Mouse (Mus musculus) liver, embryonic 12.5 days (tissue): ENCODE data around the gene Stambpl1. TPM values are rescaled to one million over a fixed set of nuclear protein-coding genes. Genes with fewer than 3 reads are reported as not detected.

Experiments
- ATAC-seq: fragments of 200-750 bp; cut with Nextera tagmentation; 2 replicates; pipeline ENCODE4 v1.8.0; 2017; ENCODE audit warnings: moderate number of reproducible peaks, mild to moderate bottlenecking, moderate library complexity
- H3K27ac ChIP-seq: fragments of 300-500 bp; sonication (generic); 2 replicates; pipeline ENCODE4 v1.5.1; 2016; ENCODE audit warnings: mild to moderate bottlenecking
- H3K27me3 ChIP-seq: fragments of 300-500 bp; sonication (generic); replicated peaks from 2 replicates; pipeline ENCODE4 v1.6.1; 2016; ENCODE audit warnings: mild to moderate bottlenecking, moderate library complexity
- H3K36me3 ChIP-seq: fragments of 300-500 bp; sonication (generic); 2 replicates; pipeline ENCODE4 v1.6.1; 2016; ENCODE audit warnings: mild to moderate bottlenecking, moderate library complexity
- H3K4me1 ChIP-seq: fragments of 300-500 bp; sonication (generic); 2 replicates; pipeline ENCODE4 v1.6.1; 2016
- H3K4me2 ChIP-seq: fragments of 300-500 bp; sonication (generic); 2 replicates; pipeline ENCODE4 v1.6.1; 2016; ENCODE audit warnings: mild to moderate bottlenecking, moderate library complexity
- H3K4me3 ChIP-seq: fragments of 300-500 bp; sonication (generic); 2 replicates; pipeline ENCODE4 v1.5.1; 2016; ENCODE audit warnings: mild to moderate bottlenecking, moderate library complexity
- H3K9ac ChIP-seq: fragments of 300-500 bp; sonication (generic); 2 replicates; pipeline ENCODE4 v1.6.1; 2016; ENCODE audit warnings: mild to moderate bottlenecking, moderate library complexity
- H3K9me3 ChIP-seq: fragments of 300-500 bp; sonication (generic); replicated peaks from 2 replicates; pipeline ENCODE4 v1.6.1; 2016; ENCODE audit warnings: mild to moderate bottlenecking, moderate library complexity
- WGBS: fragments of 180-500 bp; shearing (Covaris S2); methylation state at CpG from one replicate; pipeline ENCODE4 v1.1.7; 2016; ENCODE audit not compliant: insufficient replicate concordance; 5-methylcytosine and 5-hydroxymethylcytosine counted together
- polyA plus RNA-seq: library from polyadenylated mRNA; unstranded; fragments of >200 nt; fragmentation: Nextera tagmentation; extraction: Ambion mirVana; gene quantifications from 2 replicates; pipeline ENCODE4 v1.2.1, GENCODE M21; 2016

The Stambpl1 gene
- 2.3 and 3.0 TPM in 2 replicates for polyA plus RNA-seq

GRCm38 (mm10) chr19:34192008-34192963 lies at the start of gene Stambpl1:
Gene Stambpl1, plus strand, starts transcription at chr19:34192229.
- Histone ChIP-seq H3K36me3 (no peaks in the 10 kb centered on the region), H3K9ac (peak within 1 kb of the TSS; percentile 57), H3K27ac (0 out of 2 replicates have a peak within 1 kb of the TSS, but pooled peaks have one; percentile 40), H3K4me2 (peak within 1 kb of the TSS; percentile 94), H3K27me3 (peaks cover 6% of the 10 kb centered on the region), H3K9me3 (no peaks in the 10 kb centered on the region), H3K4me1 (peaks cover 19% of the 10 kb centered on the region; the same call in 1 of the 2 replicates), H3K4me3 (peak within 1 kb of the TSS; percentile 65)
- WGBS = under 1% methylated on average over 62 of the region's 62 CpGs
- ATAC-seq = peak; percentile 77

- no peak for ATAC-seq
These were observed 43.6 kb upstream of the Stambpl1 start for GRCm38 (mm10) chr19:34148421-34148820.

GRCm38 (mm10) chr19:34151909-34152308 lies 40.1 kb upstream of the Stambpl1 start:
- no peaks in the 10 kb centered on the region for H3K4me1 ChIP-seq
- H3K4me3 ChIP-seq = no peak overlapping the region
- ATAC-seq = no peak
- no peaks in the 10 kb centered on the region for H3K9me3 ChIP-seq
- no peak overlapping the region for H3K9ac ChIP-seq
- H3K27me3 ChIP-seq = no peaks in the 10 kb centered on the region
- 63% methylated on average over 1 of the region's 1 CpGs for WGBS
- H3K4me2 ChIP-seq = no peak overlapping the region
- no peaks in the 10 kb centered on the region for H3K36me3 ChIP-seq
- no peak overlapping the region for H3K27ac ChIP-seq

More at GRCm38 (mm10) chr19:34148421-34148820, 43.6 kb upstream of the Stambpl1 start:
- Histone ChIP-seq H3K36me3 (no peaks in the 10 kb centered on the region), H3K27me3 (no peaks in the 10 kb centered on the region), H3K4me3 (no peak overlapping the region), H3K9me3 (no peaks in the 10 kb centered on the region), H3K27ac (no peak overlapping the region), H3K4me2 (no peak overlapping the region), H3K9ac (no peak overlapping the region), H3K4me1 (no peaks in the 10 kb centered on the region)
- 40% methylated on average over 4 of the region's 4 CpGs for WGBS

GRCm38 (mm10) chr19:34153263-34154144 lies 38.5 kb upstream of the Stambpl1 start:
- Histone ChIP-seq H3K36me3 (no peaks in the 10 kb centered on the region), H3K4me3 (no peak overlapping the region), H3K4me1 (no peaks in the 10 kb centered on the region), H3K9ac (no peak overlapping the region), H3K27ac (no peak overlapping the region), H3K4me2 (no peak overlapping the region), H3K27me3 (no peaks in the 10 kb centered on the region), H3K9me3 (no peaks in the 10 kb centered on the region)
- ATAC-seq = no peak
- 67% methylated on average over 6 of the region's 6 CpGs for WGBS

GRCm38 (mm10) chr19:34162693-34163092 lies 29.3 kb upstream of the Stambpl1 start:
- Histone ChIP-seq H3K36me3 (no peaks in the 10 kb centered on the region), H3K9me3 (no peaks in the 10 kb centered on the region), H3K4me3 (no peak overlapping the region), H3K4me2 (no peak overlapping the region), H3K9ac (no peak overlapping the region), H3K27ac (no peak overlapping the region), H3K27me3 (no peaks in the 10 kb centered on the region), H3K4me1 (no peaks in the 10 kb centered on the region)
- WGBS = 60% methylated on average over 5 of the region's 5 CpGs
- ATAC-seq = no peak

- Histone ChIP-seq H3K9ac (no peak within 1 kb of the TSS), H3K27ac (no peak within 1 kb of the TSS), H3K9me3 (no peaks in the 10 kb centered on the region), H3K27me3 (no peaks in the 10 kb centered on the region), H3K4me2 (no peak within 1 kb of the TSS), H3K36me3 (no peaks in the 10 kb centered on the region), H3K4me3 (no peak within 1 kb of the TSS), H3K4me1 (no peaks in the 10 kb centered on the region)
- no peak for ATAC-seq
- WGBS = 50% methylated on average over 5 of the region's 5 CpGs
These were observed 26.1 kb upstream of the Stambpl1 start, which contains the start of gene Ankrd22 for GRCm38 (mm10) chr19:34165891-34166290. Gene Ankrd22, minus strand, starts transcription at chr19:34166053.

GRCm38 (mm10) chr19:34166386-34166785 lies 25.6 kb upstream of the Stambpl1 start:
- no peak overlapping the region for H3K4me2 ChIP-seq
- H3K9me3 ChIP-seq = no peaks in the 10 kb centered on the region
- H3K4me1 ChIP-seq = no peaks in the 10 kb centered on the region
- H3K4me3 ChIP-seq = no peak overlapping the region
- H3K9ac ChIP-seq = no peak overlapping the region
- WGBS = 68% methylated on average over 4 of the region's 4 CpGs
- ATAC-seq = no peak
- H3K27me3 ChIP-seq = no peaks in the 10 kb centered on the region
- no peaks in the 10 kb centered on the region for H3K36me3 ChIP-seq
- H3K27ac ChIP-seq = no peak overlapping the region

GRCm38 (mm10) chr19:34167896-34168661 lies 23.9 kb upstream of the Stambpl1 start:
- H3K9ac ChIP-seq = no peak overlapping the region
- H3K4me2 ChIP-seq = no peak overlapping the region
- no peaks in the 10 kb centered on the region for H3K9me3 ChIP-seq
- no peak for ATAC-seq
- H3K4me3 ChIP-seq = no peak overlapping the region
- no peaks in the 10 kb centered on the region for H3K4me1 ChIP-seq
- no peaks in the 10 kb centered on the region for H3K36me3 ChIP-seq
- no peak overlapping the region for H3K27ac ChIP-seq
- 20% methylated on average over 7 of the region's 7 CpGs for WGBS
- H3K27me3 ChIP-seq = no peaks in the 10 kb centered on the region

GRCm38 (mm10) chr19:34169121-34169520 lies 22.9 kb upstream of the Stambpl1 start:
- H3K27me3 ChIP-seq = no peaks in the 10 kb centered on the region
- no peak overlapping the region for H3K27ac ChIP-seq
- H3K4me1 ChIP-seq = no peaks in the 10 kb centered on the region
- H3K36me3 ChIP-seq = no peaks in the 10 kb centered on the region
- no peak overlapping the region for H3K4me3 ChIP-seq
- H3K4me2 ChIP-seq = no peak overlapping the region
- ATAC-seq = no peak
- no peak overlapping the region for H3K9ac ChIP-seq
- no peaks in the 10 kb centered on the region for H3K9me3 ChIP-seq

GRCm38 (mm10) chr19:34171167-34171566 lies 20.9 kb upstream of the Stambpl1 start:
- H3K9me3 ChIP-seq = no peaks in the 10 kb centered on the region
- no peak overlapping the region for H3K4me2 ChIP-seq
- no peak overlapping the region for H3K4me3 ChIP-seq
- H3K4me1 ChIP-seq = no peaks in the 10 kb centered on the region
- no peaks in the 10 kb centered on the region for H3K27me3 ChIP-seq
- no peak for ATAC-seq
- 40% methylated on average over 3 of the region's 3 CpGs for WGBS
- H3K27ac ChIP-seq = no peak overlapping the region
- no peak overlapping the region for H3K9ac ChIP-seq
- no peaks in the 10 kb centered on the region for H3K36me3 ChIP-seq

GRCm38 (mm10) chr19:34174004-34174403 lies 18.0 kb upstream of the Stambpl1 start:
- Histone ChIP-seq H3K4me1 (no peaks in the 10 kb centered on the region), H3K4me2 (no peak overlapping the region), H3K4me3 (no peak overlapping the region), H3K9me3 (no peaks in the 10 kb centered on the region), H3K27me3 (no peaks in the 10 kb centered on the region), H3K27ac (no peak overlapping the region), H3K9ac (no peak overlapping the region), H3K36me3 (no peaks in the 10 kb centered on the region)
- no peak for ATAC-seq
- 41% methylated on average over 3 of the region's 3 CpGs for WGBS
